Mouse (Mus musculus) spleen, postnatal 10 days (tissue): ENCODE measurements at regions not wholly inside any gene's neighbourhood (a gene's known extent, or its start where the extent isn't known, plus 50 kb on each side); places are given as distances from the start of the nearest gene placed in this dataset.

Experiments used
- DNase-seq, 2 experiments: peaks; one replicate each; pipeline ENCODE4 v3.0.0; 2021 to 2022; ENCODE audit warnings: low spot score in 2 of 2

- DNase-seq = no peak
These were observed 538.6 kb downstream of the Ptprc start for GRCm38 (mm10) chr1:137636947-137637346.

DNA sequence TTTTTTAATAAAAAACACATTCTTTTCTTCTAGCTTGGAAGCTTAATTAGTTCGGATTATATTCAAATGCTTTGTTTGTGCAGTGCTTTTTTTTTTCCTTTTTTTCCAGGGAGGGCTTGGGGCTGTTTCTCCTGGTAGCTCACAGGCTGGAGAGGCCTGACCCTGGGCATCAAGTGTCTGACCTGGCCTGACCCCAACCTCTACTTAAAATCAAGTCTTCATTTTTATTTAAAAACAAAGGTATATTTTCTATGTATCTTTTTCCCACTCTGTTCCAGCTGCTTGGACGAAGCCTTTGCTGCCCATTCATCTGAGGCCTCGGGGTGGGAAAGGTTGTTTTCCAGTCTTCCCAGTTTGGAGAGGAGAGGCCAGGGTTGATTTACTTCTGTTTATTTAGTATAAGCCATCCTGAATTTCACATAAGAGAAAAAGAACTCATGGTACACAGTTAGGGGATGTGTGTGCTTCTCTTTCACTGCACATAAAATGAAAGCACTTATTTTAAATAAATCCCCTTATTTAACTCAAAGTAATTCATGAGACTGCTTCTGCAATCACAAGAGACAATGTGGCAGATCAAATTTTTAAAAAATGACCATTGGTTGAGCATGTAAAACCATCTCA, 539.1 kb downstream of the Ptprc start:
- no peak for DNase-seq

- DNase-seq = no peak
These were observed 539.7 kb downstream of the Ptprc start for GRCm38 (mm10) chr1:137635781-137636180.

- no peak for DNase-seq
These were observed 544.0 kb downstream of the Ptprc start for GRCm38 (mm10) chr1:137631546-137631945.

- DNase-seq = no peak
These were observed 554.8 kb downstream of the Ptprc start for GRCm38 (mm10) chr1:137620672-137621071.

DNA sequence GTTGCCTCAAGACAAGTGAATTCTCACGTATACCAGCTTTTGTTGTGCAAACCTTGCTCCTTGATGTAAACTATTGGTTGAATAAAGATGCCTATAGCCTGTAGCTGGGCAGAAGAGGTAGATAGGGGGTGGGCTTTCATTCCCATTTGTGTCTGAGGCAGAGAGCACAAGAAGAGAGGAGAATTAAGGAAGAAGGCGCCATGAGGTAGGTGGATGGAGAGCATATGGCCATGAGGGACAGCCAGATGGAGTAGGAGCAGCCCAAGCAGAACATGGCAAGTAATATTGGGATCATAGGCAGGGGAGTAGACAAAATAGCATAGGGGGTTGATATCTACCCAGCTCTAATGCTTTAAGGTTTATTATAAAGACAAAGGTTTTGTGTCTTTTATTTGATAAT, 557.3 kb downstream of the Ptprc start:
- no peak for DNase-seq

DNA sequence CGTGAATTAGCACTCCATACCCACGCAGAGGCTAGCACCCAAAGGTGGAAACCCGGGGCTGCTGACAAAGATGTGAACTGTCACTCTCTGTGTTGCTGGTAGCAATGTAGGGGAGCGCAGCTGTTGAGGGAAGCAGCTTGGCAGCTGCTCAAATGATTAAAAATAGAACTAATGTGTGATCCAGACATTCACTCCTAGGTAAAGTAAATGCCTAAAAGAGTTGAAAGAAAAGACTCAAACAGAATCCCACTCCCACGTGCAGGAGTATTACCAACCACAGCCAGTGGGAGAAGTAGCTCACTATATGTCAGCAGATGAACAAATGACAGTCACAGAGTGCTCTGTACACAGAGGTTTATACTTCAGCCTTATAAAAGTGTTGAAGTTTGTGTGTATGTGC, 558.0 kb downstream of the Ptprc start:
- DNase-seq = no peak

- DNase-seq = no peak
These were observed 568.8 kb downstream of the Ptprc start for GRCm38 (mm10) chr1:137606716-137607115.

DNA sequence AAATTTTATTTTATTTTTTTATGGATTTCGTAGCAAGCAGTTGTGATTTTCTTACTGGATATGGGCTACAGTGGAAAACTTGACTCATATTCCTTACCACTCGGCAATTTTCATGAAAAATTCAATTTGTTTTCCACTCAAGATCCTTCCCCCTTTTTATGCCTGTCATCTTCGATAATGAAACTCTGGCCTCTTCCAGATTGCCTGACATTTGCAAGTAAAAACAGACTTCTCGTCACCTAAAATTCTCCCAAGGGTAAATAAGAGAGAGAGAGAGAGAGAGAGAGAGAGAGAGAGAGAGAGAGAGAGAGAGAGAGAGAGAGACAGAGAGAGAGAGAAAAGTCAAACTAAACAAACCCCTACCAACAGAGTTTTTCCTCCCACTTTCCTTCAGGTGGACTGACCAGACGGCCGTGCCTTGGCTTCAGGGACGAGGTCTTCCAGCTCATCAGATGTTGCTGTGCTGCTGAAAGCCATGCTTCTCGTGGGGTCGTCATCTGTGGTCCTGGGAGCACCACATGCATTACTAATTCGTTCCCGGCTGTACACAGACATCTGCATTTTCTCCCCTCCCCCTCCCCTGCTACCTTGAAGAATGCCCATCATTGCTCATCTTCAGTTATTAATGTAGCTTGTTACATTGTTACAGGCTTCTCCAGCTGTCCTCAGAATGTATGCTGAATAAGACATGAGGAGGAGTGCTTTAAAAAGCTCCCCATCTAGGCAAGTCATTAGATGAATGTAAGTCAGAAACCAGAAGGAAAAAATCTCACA, 569.4 kb downstream of the Ptprc start:
- DNase-seq = no peak

GRCm38 (mm10) chr1:137593732-137594131, 581.8 kb downstream of the Ptprc start:
- no peak for DNase-seq

DNA sequence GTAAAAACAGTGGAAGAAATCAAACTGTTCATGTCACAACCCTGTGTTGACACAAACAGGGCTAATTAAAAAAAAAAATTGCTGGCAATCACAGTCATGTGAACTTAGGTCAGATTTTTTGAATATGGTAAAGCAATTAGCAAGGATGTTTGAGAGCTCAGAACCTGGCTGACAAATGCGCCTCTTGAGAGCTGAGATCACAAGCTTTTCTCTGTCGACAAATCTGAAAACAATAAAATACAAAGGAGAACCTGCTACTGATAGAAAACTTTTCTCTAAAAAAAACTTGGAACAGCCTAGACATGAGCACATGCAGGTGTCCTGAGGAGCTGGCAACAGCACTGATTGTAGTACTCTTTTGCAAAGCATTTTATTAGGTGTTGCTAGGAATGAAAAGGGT, 583.6 kb downstream of the Ptprc start:
- no peak for DNase-seq

DNA sequence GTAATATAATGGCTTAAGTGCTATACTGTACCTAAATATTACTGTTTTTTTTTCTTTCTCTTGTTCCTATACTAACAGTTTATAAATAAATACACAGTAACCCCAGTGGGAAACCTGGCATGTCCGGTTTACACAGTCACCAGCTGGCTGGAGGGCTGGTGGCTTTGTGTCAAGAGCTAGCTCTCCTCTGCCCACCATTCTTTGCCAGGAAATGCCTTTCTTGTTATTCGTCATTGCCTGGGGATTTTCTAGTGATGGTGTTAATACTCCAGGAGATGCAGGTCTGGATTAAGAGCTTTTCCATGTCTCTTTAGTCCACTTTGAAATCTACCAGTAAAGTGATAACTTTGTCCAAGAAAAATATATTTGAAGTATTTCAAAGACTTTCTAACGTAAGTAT, 584.2 kb downstream of the Ptprc start:
- no peak for DNase-seq

- DNase-seq = no peak
These were observed 586.9 kb downstream of the Ptprc start for GRCm38 (mm10) chr1:137588304-137589300.

DNA sequence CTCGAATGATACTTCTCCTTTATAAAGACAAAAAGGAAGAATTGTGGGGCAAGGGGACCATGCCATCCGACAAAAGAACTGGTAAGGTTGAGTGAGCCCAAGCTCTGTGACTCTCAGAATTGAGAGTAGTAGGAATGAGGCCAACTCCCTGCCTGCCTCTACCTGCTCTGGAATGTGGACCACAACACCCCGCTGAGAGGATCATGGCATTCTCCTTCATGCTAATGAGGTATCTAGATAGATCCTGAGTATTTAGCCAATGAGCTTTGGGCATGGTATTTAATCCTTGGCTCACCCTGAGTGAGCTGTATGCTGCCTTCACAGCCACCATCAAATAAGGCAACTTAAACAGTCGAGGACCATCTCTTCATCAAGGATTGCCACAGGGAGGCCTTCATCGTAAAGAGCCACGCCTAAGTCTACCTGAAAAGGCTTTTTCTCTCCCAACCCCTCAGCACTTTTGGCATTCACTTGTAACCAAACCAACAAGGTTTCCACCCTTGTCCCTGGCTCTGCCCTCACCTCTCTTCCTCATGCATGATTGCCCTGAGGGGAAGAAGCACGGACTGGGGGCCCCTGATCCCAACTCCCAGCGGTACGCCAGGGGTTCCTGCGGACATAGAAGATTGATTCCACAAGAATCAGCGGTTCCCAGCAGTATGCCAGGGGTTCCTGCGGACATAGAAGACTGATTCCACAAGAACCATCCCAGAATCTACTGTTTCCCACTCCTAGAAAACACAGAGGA, 587.9 kb downstream of the Ptprc start:
- DNase-seq = no peak

DNA sequence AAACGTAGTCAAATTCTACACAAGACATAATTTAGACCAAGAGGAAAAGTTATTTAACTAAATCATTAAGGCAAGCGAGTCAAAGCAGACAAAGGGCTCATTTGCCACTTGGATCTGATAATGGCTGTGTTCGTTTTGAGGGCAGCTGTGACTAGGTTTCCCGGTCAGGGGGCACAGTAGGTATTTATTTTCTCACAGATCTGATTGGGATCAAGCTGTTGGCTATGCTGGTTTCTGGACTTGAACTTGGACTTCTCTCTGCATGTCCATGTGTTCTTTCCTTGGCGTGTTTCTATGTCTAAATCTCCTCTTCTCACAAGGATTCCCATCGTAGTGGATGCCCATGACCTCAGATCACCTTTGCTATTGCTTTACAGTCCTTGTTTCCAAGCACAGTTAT, 590.8 kb downstream of the Ptprc start:
- no peak for DNase-seq

GRCm38 (mm10) chr1:137584104-137584675, 591.3 kb downstream of the Ptprc start:
- no peak for DNase-seq

GRCm38 (mm10) chr1:137577639-137578038, 597.9 kb downstream of the Ptprc start:
- no peak for DNase-seq

DNA sequence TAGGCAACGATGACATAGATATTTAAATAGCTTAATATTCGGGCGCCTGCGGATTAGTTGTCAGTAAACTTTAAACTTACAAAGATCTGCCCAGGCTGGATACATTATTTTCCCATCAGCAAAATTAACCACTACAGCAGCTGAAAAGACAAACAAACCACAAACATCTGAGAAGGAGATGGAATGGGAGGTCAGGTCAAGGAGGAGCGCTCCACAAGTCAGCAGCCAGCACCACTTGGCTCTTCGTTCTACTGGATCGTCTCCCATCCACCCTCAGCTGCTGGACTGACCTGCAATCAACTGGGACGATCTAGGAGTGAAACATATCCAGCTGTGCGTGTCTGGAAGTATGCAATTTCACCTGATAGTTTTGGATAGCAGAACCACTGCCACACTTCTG, 599.3 kb downstream of the Ptprc start:
- no peak for DNase-seq

DNA sequence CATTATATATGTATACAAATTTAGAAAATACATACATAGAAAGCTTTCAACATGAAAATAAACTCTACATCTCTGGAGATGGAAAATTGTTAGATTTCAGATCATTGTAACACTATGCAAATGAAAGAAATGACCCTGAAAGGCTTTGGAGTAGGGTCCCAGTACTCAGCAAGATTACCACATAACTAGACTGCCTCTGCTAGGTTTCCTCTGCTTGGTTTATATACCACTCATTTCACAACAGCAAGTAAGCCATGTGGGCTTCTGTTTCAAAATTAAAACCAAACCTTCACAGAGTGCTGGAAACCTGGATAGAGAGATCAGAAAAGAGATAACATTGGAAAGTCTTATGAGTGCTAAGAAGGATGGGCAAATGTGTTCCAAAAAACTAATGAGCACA, 600.1 kb downstream of the Ptprc start:
- no peak for DNase-seq

DNA sequence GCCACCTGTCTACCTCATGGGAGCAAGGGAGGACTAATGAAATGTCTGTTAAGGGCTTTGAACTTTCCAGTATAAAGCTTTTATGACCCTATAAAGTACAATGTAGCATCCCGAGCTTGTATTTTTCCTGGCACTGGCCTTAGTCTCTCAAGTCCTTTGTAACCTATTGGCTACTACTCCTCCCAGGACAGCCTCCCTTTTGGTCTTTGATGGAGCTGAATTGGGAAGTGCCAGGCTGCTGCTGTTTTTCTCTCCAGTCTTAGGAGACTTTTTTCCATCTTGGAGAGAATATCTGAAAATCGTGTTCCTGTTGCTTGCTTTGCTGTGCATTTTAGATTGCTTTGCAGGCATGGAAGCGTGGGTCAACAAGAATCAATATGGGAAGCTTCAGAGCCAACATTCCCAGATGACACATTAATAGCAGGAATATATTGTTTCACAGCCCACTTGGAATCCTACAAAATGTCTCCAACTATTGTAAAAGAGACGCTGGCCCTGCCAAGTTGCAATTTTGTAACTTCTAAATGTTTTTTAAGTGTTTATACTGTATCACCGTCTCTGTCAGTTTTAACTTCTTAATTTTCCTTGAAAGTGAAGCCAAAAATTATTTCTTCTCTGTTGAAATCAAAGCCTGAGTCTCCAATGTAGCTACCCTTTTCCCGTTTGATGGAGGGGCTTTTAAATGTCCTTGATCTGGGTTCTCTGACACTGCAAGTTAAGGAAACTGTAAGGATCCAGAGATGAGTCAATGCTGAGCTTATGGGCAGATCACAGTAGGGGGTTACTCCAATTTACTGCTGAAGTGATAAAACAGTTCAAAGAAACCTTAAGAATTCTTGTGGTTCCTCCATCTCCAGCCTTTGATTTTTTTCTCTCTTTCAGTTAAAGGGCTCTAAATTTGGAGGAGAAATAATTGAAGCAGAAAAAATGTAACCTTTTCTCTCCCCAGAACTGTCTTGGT, 603.3 kb downstream of the Ptprc start:
- no peak for DNase-seq
